Mouse (Mus musculus) R1 (cell line): ENCODE measurements around the gene Fbxo40.

Source experiments
- DNase-seq: peaks from one replicate; pipeline ENCODE4 v3.0.0-alpha.2; 2018; ENCODE audit warnings: low read depth, low spot score

Fbxo40 gene

GRCm38 (mm10) chr16:36989999-36990625 is at the start of gene Fbxo40:
Gene Fbxo40, minus strand, starts transcription at chr16:36990467.
- DNase-seq, result no peak

- DNase-seq, result no peak
Observed at GRCm38 (mm10) chr16:37034751-37035150, 44.5 kb upstream of the Fbxo40 start.

- DNase-seq, result no peak
Observed at GRCm38 (mm10) chr16:37031996-37032395, 41.7 kb upstream of the Fbxo40 start.

- no peak for DNase-seq
Observed at GRCm38 (mm10) chr16:37027581-37027980, 37.3 kb upstream of the Fbxo40 start.

GRCm38 (mm10) chr16:37012336-37012735 is 22.1 kb upstream of the Fbxo40 start:
- DNase-seq, result no peak

GRCm38 (mm10) chr16:37011922-37012289 is 21.6 kb upstream of the Fbxo40 start:
- DNase-seq, result no peak

GRCm38 (mm10) chr16:37011061-37011921 is 21.0 kb upstream of the Fbxo40 start, which contains the start of gene Polq:
Gene Polq, plus strand, starts transcription at chr16:37011786.
- DNase-seq, result peak; percentile 94

- peak; percentile 47 for DNase-seq
Observed at GRCm38 (mm10) chr16:37010370-37010769, 20.1 kb upstream of the Fbxo40 start.

GRCm38 (mm10) chr16:37009262-37009661 is 19.0 kb upstream of the Fbxo40 start:
- no peak for DNase-seq

GRCm38 (mm10) chr16:36999366-36999972 is 9.2 kb upstream of the Fbxo40 start:
- no peak for DNase-seq

GRCm38 (mm10) chr16:36997650-36998049 is 7.4 kb upstream of the Fbxo40 start:
- no peak for DNase-seq

- DNase-seq, result no peak
Observed at GRCm38 (mm10) chr16:36989493-36989892, 774 bp downstream of the Fbxo40 start.

GRCm38 (mm10) chr16:36988066-36988465 is 2.2 kb downstream of the Fbxo40 start:
- DNase-seq, result no peak

- DNase-seq, result no peak
Observed at GRCm38 (mm10) chr16:36987399-36987798, 2.9 kb downstream of the Fbxo40 start.

- peak; percentile 8 for DNase-seq
Observed at GRCm38 (mm10) chr16:36985636-36986042, 4.6 kb downstream of the Fbxo40 start.

- DNase-seq, result no peak
Observed at GRCm38 (mm10) chr16:36983796-36984195, 6.5 kb downstream of the Fbxo40 start.

GRCm38 (mm10) chr16:36979127-36979526 is 11.1 kb downstream of the Fbxo40 start:
- no peak for DNase-seq

GRCm38 (mm10) chr16:36963415-36963814 is 26.9 kb downstream of the Fbxo40 start:
- DNase-seq, result no peak

GRCm38 (mm10) chr16:36955106-36955505 is 35.2 kb downstream of the Fbxo40 start:
- no peak for DNase-seq

- DNase-seq, result no peak
Observed at GRCm38 (mm10) chr16:36951029-36951428, 39.2 kb downstream of the Fbxo40 start.

GRCm38 (mm10) chr16:36949614-36950336 is 40.5 kb downstream of the Fbxo40 start:
- peak; percentile 36 for DNase-seq
